Mouse (Mus musculus): ENCODE data around the gene Ereg. TPM values are rescaled to one million over a fixed set of nuclear protein-coding genes. Genes with fewer than 3 reads are reported as not detected.

The Ereg gene
- total and polyA plus RNA-seq, 3 experiments: not detected

- no peak for DNase-seq (ENCODE audit: extremely low read depth)
- H3K9me3 ChIP-seq (replicated peaks; ENCODE audit: low read length): no peaks in the 10 kb centered on the region
- TF ChIP-seq ZKSCAN1 (IDR thresholded peaks at IDR 0.05; ENCODE audit: borderline replicate concordance, low read depth, low read length) (no peak), MEF2A (IDR thresholded peaks at IDR 0.05; ENCODE audit: borderline replicate concordance, low read depth, low read length) (no peak), POLR2A (IDR thresholded peaks at IDR 0.05; ENCODE audit: low read depth, low read length) (no peak), MAX (IDR thresholded peaks at IDR 0.05; ENCODE audit: low read length) (no peak), ZNF384 (IDR thresholded peaks at IDR 0.05; ENCODE audit: low read depth, low read length) (no peak), E2F4 (IDR thresholded peaks at IDR 0.05; ENCODE audit: insufficient replicate concordance, low read depth, low read length) (no peak), RAD21 (IDR thresholded peaks at IDR 0.05; ENCODE audit: low read depth, low read length) (no peak), EP300 (IDR thresholded peaks at IDR 0.05; ENCODE audit: low read length) (no peak), NRF1 (IDR thresholded peaks at IDR 0.05; ENCODE audit: low read depth, low read length) (no peak), ZMIZ1 (IDR thresholded peaks at IDR 0.05; ENCODE audit: low read depth, low read length) (no peak), PAX5 (IDR thresholded peaks at IDR 0.05; ENCODE audit: low read length) (no peak), MAFK (IDR thresholded peaks at IDR 0.05; ENCODE audit: insufficient replicate concordance, low read length) (no peak), MYC (IDR thresholded peaks at IDR 0.05; ENCODE audit: low read depth, low read length) (no peak), BHLHE40 (IDR thresholded peaks at IDR 0.05; ENCODE audit: low read depth, low read length) (no peak), CHD1 (IDR thresholded peaks at IDR 0.05; ENCODE audit: low read depth, low read length) (no peak), JUND (conservative IDR thresholded peaks at IDR 0.05; ENCODE audit: low read depth, low read length) (no peak), CTCF (conservative IDR thresholded peaks at IDR 0.05 in 1 of 2, IDR thresholded peaks at IDR 0.05 in 1 of 2; ENCODE audit: low read depth in 2 of 2, low read length in 2 of 2) (no peak), USF1 (IDR thresholded peaks at IDR 0.05; ENCODE audit: low read depth, low read length) (no peak), GABPA (IDR thresholded peaks at IDR 0.05; ENCODE audit: insufficient replicate concordance, low read depth, low read length) (no peak), IRF4 (IDR thresholded peaks at IDR 0.05; ENCODE audit: low read depth, low read length) (no peak)
- no peaks in the 10 kb centered on the region for H3K27me3 ChIP-seq (replicated peaks)
- dilution Hi-C loops (cut with MboI; ENCODE audit: extremely low pct_ligation_motif_present, extremely low pct_unique_long_range_greater_than_20kb, low sequenced_read_pairs): no loop called here
- H3K4me2 ChIP-seq (ENCODE audit: insufficient read depth, low read depth, poor library complexity, severe bottlenecking): no peak within 1 kb of the TSS
- H3K27ac ChIP-seq (ENCODE audit: insufficient read depth, low read depth): no peak within 1 kb of the TSS
- in situ Hi-C loops (cut with MboI; ENCODE audit: low pct_ligation_motif_present, low pct_unique_long_range_greater_than_20kb, low sequenced_read_pairs): no loop called here
- H3K36me3 ChIP-seq (replicated peaks in 1 of 2; ENCODE audit: control insufficient read depth in 1 of 2, insufficient read depth in 1 of 2, low read length in 1 of 2): no peaks in the 10 kb centered on the region
- H3K79me2 ChIP-seq (replicated peaks; ENCODE audit: control insufficient read depth, extremely low read depth, insufficient read depth, poor library complexity, severe bottlenecking): no peaks in the 10 kb centered on the region
- H3K4me3 ChIP-seq (replicated peaks in 1 of 3; ENCODE audit: low read depth in 2 of 3, low read length in 2 of 3, poor library complexity in 1 of 3): no peak within 1 kb of the TSS
- no peak within 1 kb of the TSS for H3K9ac ChIP-seq (ENCODE audit: insufficient read depth, low read depth)
- no peaks in the 10 kb centered on the region for H3K4me1 ChIP-seq (ENCODE audit: control insufficient read depth in 1 of 2, insufficient read depth in 2 of 2)
Observed at GRCm38 (mm10) chr5:91139446-91139873, 65.0 kb downstream of the Ereg start, which contains the start of gene Areg. Gene Areg, plus strand, starts transcription at chr5:91139599.

GRCm38 (mm10) chr5:91140896-91141448 is 66.5 kb downstream of the Ereg start:
- no peaks in the 10 kb centered on the region for H3K9me3 ChIP-seq (replicated peaks; ENCODE audit: low read length)
- no peaks in the 10 kb centered on the region for H3K36me3 ChIP-seq (replicated peaks in 1 of 2; ENCODE audit: control insufficient read depth in 1 of 2, insufficient read depth in 1 of 2, low read length in 1 of 2)
- H3K4me2 ChIP-seq (ENCODE audit: insufficient read depth, low read depth, poor library complexity, severe bottlenecking): no peak overlapping the region
- in situ Hi-C loops (cut with MboI; ENCODE audit: low pct_ligation_motif_present, low pct_unique_long_range_greater_than_20kb, low sequenced_read_pairs): no loop called here
- DNase-seq (ENCODE audit: extremely low read depth): no peak
- peaks cover 0 to 2% of the 10 kb centered on the region in 2 experiments; a peak in 1 of 4 replicates for H3K4me1 ChIP-seq (ENCODE audit: control insufficient read depth in 1 of 2, insufficient read depth in 2 of 2)
- no peaks in the 10 kb centered on the region for H3K79me2 ChIP-seq (replicated peaks; ENCODE audit: control insufficient read depth, extremely low read depth, insufficient read depth, poor library complexity, severe bottlenecking)
- H3K9ac ChIP-seq (ENCODE audit: insufficient read depth, low read depth): no peak overlapping the region
- no peak overlapping the region for H3K4me3 ChIP-seq (replicated peaks in 1 of 3; ENCODE audit: low read depth in 2 of 3, low read length in 2 of 3, poor library complexity in 1 of 3)
- no peaks in the 10 kb centered on the region for H3K27me3 ChIP-seq (replicated peaks)
- no peak overlapping the region for H3K27ac ChIP-seq (ENCODE audit: insufficient read depth, low read depth)
- no peak for TF ChIP-seq USF2 (conservative IDR thresholded peaks at IDR 0.05; ENCODE audit: low read depth, low read length)
- TF ChIP-seq ZNF384 (IDR thresholded peaks at IDR 0.05; ENCODE audit: low read depth, low read length): no peak
- no peak for TF ChIP-seq UBTF (IDR thresholded peaks at IDR 0.05; ENCODE audit: low read depth, low read length)
- TF ChIP-seq BHLHE40 (IDR thresholded peaks at IDR 0.05; ENCODE audit: low read depth, low read length): no peak
- no peak for TF ChIP-seq MAFK (IDR thresholded peaks at IDR 0.05; ENCODE audit: insufficient replicate concordance, low read length)
- no peak for TF ChIP-seq MEF2A (IDR thresholded peaks at IDR 0.05; ENCODE audit: borderline replicate concordance, low read depth, low read length)
- no peak for TF ChIP-seq ELF1 (IDR thresholded peaks at IDR 0.05; ENCODE audit: low read depth, low read length)
- no peak for TF ChIP-seq IRF4 (IDR thresholded peaks at IDR 0.05; ENCODE audit: low read depth, low read length)
- TF ChIP-seq MXI1 (IDR thresholded peaks at IDR 0.05; ENCODE audit: low read depth, low read length): no peak
- no peak for TF ChIP-seq CTCF (conservative IDR thresholded peaks at IDR 0.05 in 1 of 2, IDR thresholded peaks at IDR 0.05 in 1 of 2; ENCODE audit: low read depth in 2 of 2, low read length in 2 of 2)
- TF ChIP-seq MYC (IDR thresholded peaks at IDR 0.05; ENCODE audit: low read depth, low read length): no peak
- no peak for TF ChIP-seq ZKSCAN1 (IDR thresholded peaks at IDR 0.05; ENCODE audit: borderline replicate concordance, low read depth, low read length)
- TF ChIP-seq EP300 (IDR thresholded peaks at IDR 0.05; ENCODE audit: low read length): no peak
- dilution Hi-C loops (cut with MboI; ENCODE audit: extremely low pct_ligation_motif_present, extremely low pct_unique_long_range_greater_than_20kb, low sequenced_read_pairs): no loop called here
